Mouse (Mus musculus) kidney, adult 2 months (tissue): ENCODE measurements around the gene Ikzf4.

Experiments
- CTCF ChIP-seq: fragments of 200-500 bp; conservative IDR thresholded peaks from 2 replicates; pipeline ENCODE4 v1.5.1; 2011; ENCODE audit warnings: low read depth, mild to moderate bottlenecking, control low read depth, low read length, moderate library complexity, mixed read lengths; ENCODE audit not compliant: insufficient read depth, insufficient read length
- POLR2A ChIP-seq: fragments of 200-500 bp; IDR thresholded peaks from one replicate; pipeline ENCODE4 v1.6.1; 2011; ENCODE audit warnings: low read depth, low read length, control low read depth

- peak; percentile 55 for TF ChIP-seq CTCF
- TF ChIP-seq POLR2A: peak; percentile 85
Observed at GRCm38 (mm10) chr10:128626311-128627310, 19.2 kb downstream of the Ikzf4 start, which contains the start of gene Rps26.
